Mouse (Mus musculus): ENCODE results near the gene St6galnac1. TPM values are rescaled to one million over a fixed set of nuclear protein-coding genes. Genes with fewer than 3 reads are reported as not detected.
"Not testable (repeated sequence)": the region's sequence is repeated elsewhere in the genome, so short reads cannot be mapped to it uniquely, and the experiment has no call there.

St6galnac1 gene
- not detected in 2 replicates for polyA plus RNA-seq (2015; fragmentation: Nextera tagmentation; extraction: Ambion mirVana)

GRCm38 (mm10) chr11:116775407-116775806, at the start of gene St6galnac1:
St6galnac1 (minus strand) TSS chr11:116775507.
- no peak within 1 kb of the TSS for H3K4me3 ChIP-seq (replicated peaks)
- 86% methylated on average over 7 of the region's 7 CpGs for WGBS
- ATAC-seq = no peak

DNA sequence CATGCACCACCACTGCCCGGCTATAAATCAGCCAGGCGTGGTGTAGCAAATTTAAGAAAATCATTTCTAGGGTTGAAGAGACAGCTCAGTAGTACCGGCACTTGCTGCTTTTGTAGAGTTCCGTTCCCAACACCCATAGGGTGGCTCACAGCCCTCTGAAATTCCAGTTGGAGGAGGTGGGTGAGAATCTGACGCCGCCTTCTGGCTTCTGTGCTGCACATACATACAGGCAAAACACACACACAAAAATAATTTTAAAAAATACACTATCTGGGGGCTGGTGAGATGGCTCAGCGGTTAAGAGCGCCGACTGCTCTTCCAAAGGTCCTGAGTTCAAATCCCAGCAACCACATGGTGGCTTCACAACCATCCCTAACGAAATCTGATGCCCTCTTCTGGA, 48.6 kb upstream of the St6galnac1 start:
- not testable (repeated sequence) for H3K36me3 ChIP-seq; H3K27me3 ChIP-seq; H3K9ac ChIP-seq (replicated peaks); H3K4me2 ChIP-seq (replicated peaks); H3K4me3 ChIP-seq (replicated peaks); ATAC-seq; H3K9me3 ChIP-seq; H3K27ac ChIP-seq
- peaks cover 56% of the 10 kb centered on the region for H3K4me1 ChIP-seq (replicated peaks)
- 98% methylated on average over 10 of the region's 10 CpGs for WGBS

More at GRCm38 (mm10) chr11:116775407-116775806, at the start of gene St6galnac1:
- Histone ChIP-seq H3K9me3 (no peaks in the 10 kb centered on the region), H3K27ac (no peak within 1 kb of the TSS), H3K36me3 (no peaks in the 10 kb centered on the region), H3K4me2 (replicated peaks) (no peak within 1 kb of the TSS), H3K4me1 (replicated peaks) (no peaks in the 10 kb centered on the region), H3K9ac (replicated peaks) (no peak within 1 kb of the TSS), H3K27me3 (no peaks in the 10 kb centered on the region)

DNA sequence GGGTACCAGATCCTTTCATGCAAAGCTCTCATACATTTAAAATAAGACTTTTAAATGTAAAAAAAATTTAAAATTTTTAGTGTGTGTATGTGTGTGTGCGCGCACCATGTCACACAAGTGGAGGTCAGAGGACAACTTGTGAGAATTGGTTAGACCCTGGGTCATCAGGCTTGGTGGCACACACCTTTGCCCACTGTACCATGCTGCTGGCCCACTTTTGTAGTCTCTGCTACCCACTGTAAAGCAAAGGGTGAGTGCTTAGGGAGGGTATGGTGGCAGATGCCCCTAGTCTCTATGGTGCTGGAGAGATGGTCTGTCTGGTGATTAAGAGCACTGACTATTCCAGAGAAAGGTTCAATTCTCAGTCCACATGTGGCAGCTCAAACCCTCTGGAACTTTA, 47.9 kb upstream of the St6galnac1 start:
- H3K36me3 ChIP-seq = no peaks in the 10 kb centered on the region
- no peak for ATAC-seq
- no peaks in the 10 kb centered on the region for H3K9me3 ChIP-seq
- H3K27me3 ChIP-seq = no peaks in the 10 kb centered on the region
- H3K4me3 ChIP-seq (replicated peaks) = no peak overlapping the region
- no peak overlapping the region for H3K4me2 ChIP-seq (replicated peaks)
- WGBS = 100% methylated on average over 2 of the region's 2 CpGs
- H3K9ac ChIP-seq (replicated peaks) = no peak overlapping the region
- H3K4me1 ChIP-seq (replicated peaks) = peaks cover 54% of the 10 kb centered on the region
- H3K27ac ChIP-seq = no peak overlapping the region

- H3K4me1 ChIP-seq (replicated peaks) = peaks cover 49% of the 10 kb centered on the region
- WGBS = 88% methylated on average over 10 of the region's 10 CpGs
- no peak overlapping the region for H3K27ac ChIP-seq
Observed at GRCm38 (mm10) chr11:116822626-116823025, 47.3 kb upstream of the St6galnac1 start.

GRCm38 (mm10) chr11:116822215-116822614, 46.9 kb upstream of the St6galnac1 start:
- WGBS = 54% methylated on average over 10 of the region's 10 CpGs
- Histone ChIP-seq H3K4me3 (replicated peaks) (no peak overlapping the region), H3K4me2 (replicated peaks) (no peak overlapping the region), H3K9ac (replicated peaks) (no peak overlapping the region), H3K36me3 (no peaks in the 10 kb centered on the region), H3K4me1 (replicated peaks) (peaks cover 45% of the 10 kb centered on the region), H3K27me3 (no peaks in the 10 kb centered on the region), H3K27ac (no peak overlapping the region), H3K9me3 (no peaks in the 10 kb centered on the region)
- ATAC-seq = no peak

More at GRCm38 (mm10) chr11:116822626-116823025, 47.3 kb upstream of the St6galnac1 start:
- no peak for ATAC-seq
- no peaks in the 10 kb centered on the region for H3K27me3 ChIP-seq
- H3K36me3 ChIP-seq = no peaks in the 10 kb centered on the region
- H3K9ac ChIP-seq (replicated peaks) = no peak overlapping the region
- no peak overlapping the region for H3K4me3 ChIP-seq (replicated peaks)
- H3K9me3 ChIP-seq = no peaks in the 10 kb centered on the region
- H3K4me2 ChIP-seq (replicated peaks) = no peak overlapping the region

DNA sequence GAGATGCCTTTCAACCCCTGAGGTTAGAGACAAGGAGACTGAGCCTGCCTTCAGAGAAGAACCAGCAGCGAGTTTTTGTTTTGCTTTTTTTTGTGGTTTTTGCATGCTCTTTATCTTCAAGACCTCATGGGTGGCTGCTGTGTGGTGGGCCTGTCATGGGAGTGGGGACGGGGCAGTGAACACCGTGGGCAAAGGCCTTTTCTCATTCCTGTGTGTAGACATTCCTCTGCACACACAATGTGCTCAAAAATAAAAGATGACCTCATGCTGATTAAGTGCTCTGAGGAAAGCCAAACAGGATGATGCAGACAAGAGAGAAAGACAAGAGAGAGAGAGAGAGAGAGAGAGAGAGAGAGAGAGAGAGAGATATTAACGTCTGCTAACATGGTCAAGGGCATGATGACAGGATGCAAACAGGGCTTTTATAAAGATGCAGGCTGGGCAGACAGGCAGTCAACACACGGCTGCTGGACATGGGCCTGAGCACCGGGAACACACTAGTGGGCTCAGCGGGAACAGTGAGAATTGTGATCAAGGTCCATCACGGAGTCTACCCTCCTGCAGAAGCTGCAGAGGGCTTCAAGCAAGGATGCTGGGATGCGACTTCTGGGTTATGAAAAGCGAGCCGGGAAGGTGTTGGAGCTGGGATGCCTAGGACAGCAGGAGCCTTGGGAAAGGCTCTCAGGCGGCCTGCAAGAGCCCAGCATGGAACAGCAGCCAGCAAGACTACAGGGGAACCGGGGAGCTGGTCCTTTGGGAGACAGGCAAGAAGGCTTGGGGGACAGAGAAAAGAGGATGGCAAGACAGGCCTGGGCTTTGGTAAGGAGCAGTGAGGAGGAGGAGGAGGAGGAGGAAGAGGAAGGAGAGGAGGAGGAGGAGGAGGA, 46.0 kb upstream of the St6galnac1 start:
- Histone ChIP-seq H3K36me3 (no peaks in the 10 kb centered on the region), H3K4me3 (replicated peaks) (no peak overlapping the region), H3K4me2 (replicated peaks) (no peak overlapping the region), H3K27ac (no peak overlapping the region), H3K27me3 (no peaks in the 10 kb centered on the region), H3K9me3 (no peaks in the 10 kb centered on the region), H3K4me1 (replicated peaks) (peaks cover 36% of the 10 kb centered on the region), H3K9ac (replicated peaks) (no peak overlapping the region)
- ATAC-seq = no peak
- 48% methylated on average over 13 of the region's 13 CpGs for WGBS

DNA sequence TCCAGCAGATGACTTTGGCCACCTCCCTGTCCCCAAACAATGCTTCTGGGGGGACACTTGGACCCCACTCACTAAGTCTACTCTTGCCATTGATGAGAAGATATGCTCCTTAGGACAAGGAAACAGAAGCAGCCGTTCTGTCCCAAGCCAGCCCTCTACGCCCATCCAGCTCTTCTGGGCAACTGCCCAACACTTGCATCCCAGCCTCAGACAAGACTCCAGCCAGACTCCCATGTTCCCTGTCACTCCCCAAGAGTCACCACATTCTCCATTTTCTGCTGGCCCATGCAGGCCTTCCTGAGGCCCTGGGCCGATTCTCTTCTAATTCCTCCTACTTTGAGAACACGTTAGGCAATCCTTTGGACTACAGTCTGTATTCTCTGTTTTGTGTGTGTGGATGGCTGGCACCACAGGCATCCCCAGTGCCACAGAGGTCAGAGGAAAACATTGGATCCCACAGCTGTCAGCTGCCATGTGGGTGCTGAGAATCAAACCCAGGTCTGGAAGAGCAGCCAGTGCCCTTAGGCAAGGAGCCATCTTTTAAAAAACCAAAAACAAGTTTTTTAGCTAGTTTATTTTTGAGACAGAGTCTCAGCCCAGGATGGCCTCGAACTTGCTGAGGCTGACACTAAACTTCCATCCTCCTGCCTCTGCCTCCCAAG, 44.8 kb upstream of the St6galnac1 start:
- WGBS = 96% methylated on average over 5 of the region's 5 CpGs
- Histone ChIP-seq H3K9ac (replicated peaks) (no peak overlapping the region), H3K4me2 (replicated peaks) (no peak overlapping the region), H3K4me1 (replicated peaks) (peaks cover 34% of the 10 kb centered on the region), H3K36me3 (no peaks in the 10 kb centered on the region), H3K4me3 (replicated peaks) (no peak overlapping the region), H3K27ac (no peak overlapping the region), H3K27me3 (no peaks in the 10 kb centered on the region), H3K9me3 (no peaks in the 10 kb centered on the region)
- no peak for ATAC-seq

- no peak overlapping the region for H3K4me3 ChIP-seq (replicated peaks)
- no peak overlapping the region for H3K9ac ChIP-seq (replicated peaks)
- no peaks in the 10 kb centered on the region for H3K27me3 ChIP-seq
- H3K9me3 ChIP-seq = no peaks in the 10 kb centered on the region
- 78% methylated on average over 8 of the region's 8 CpGs for whole genome bisulfite sequencing
- H3K27ac ChIP-seq = no peak overlapping the region
- H3K4me2 ChIP-seq (replicated peaks) = no peak overlapping the region
- peaks cover 44% of the 10 kb centered on the region for H3K4me1 ChIP-seq (replicated peaks)
- ATAC-seq = no peak
- H3K36me3 ChIP-seq = no peaks in the 10 kb centered on the region
Observed at GRCm38 (mm10) chr11:116818722-116819121, 43.4 kb upstream of the St6galnac1 start.

DNA sequence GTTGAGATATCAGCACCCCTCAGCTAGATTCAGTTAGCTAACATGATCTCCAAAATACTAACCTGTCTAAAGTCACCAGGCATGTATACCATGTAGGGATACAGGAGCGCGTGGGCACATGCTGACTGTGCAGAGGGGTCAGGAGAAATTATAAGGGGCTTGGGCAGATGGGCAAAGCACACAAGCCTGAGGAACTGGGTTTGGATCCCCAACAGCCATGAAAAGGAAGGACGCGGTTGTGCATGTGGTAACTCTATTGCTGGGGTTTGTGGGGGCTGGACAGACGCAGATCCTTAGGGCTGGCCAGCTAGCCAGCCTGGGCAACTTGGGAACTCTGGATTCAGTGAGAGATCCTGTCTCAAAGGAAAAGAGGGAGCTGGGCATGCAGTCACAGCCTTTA, 42.3 kb upstream of the St6galnac1 start:
- no peak for ATAC-seq

GRCm38 (mm10) chr11:116816769-116817168, 41.5 kb upstream of the St6galnac1 start:
- Histone ChIP-seq H3K4me2 (replicated peaks) (no peak overlapping the region), H3K27me3 (no peaks in the 10 kb centered on the region), H3K4me3 (replicated peaks) (no peak overlapping the region), H3K9ac (replicated peaks) (no peak overlapping the region), H3K4me1 (replicated peaks) (peaks cover 55% of the 10 kb centered on the region), H3K36me3 (no peaks in the 10 kb centered on the region), H3K9me3 (no peaks in the 10 kb centered on the region), H3K27ac (no peak overlapping the region)
- WGBS = 85% methylated on average over 5 of the region's 5 CpGs
- no peak for ATAC-seq

More for the DNA sequence above, 42.3 kb upstream of the St6galnac1 start:
- H3K27ac ChIP-seq = no peak overlapping the region
- H3K4me2 ChIP-seq (replicated peaks) = no peak overlapping the region
- H3K4me1 ChIP-seq (replicated peaks) = peaks cover 55% of the 10 kb centered on the region
- no peaks in the 10 kb centered on the region for H3K9me3 ChIP-seq
- no peaks in the 10 kb centered on the region for H3K27me3 ChIP-seq
- 91% methylated on average over 5 of the region's 5 CpGs for WGBS
- H3K36me3 ChIP-seq = no peaks in the 10 kb centered on the region
- H3K4me3 ChIP-seq (replicated peaks) = no peak overlapping the region
- H3K9ac ChIP-seq (replicated peaks) = no peak overlapping the region

- Histone ChIP-seq H3K4me1 (replicated peaks) (peaks cover 56% of the 10 kb centered on the region), H3K27ac (peak overlapping the region; percentile 98), H3K27me3 (no peaks in the 10 kb centered on the region), H3K4me2 (replicated peaks) (peak overlapping the region; percentile 56), H3K9me3 (no peaks in the 10 kb centered on the region), H3K9ac (replicated peaks) (peak overlapping the region; percentile 50), H3K4me3 (replicated peaks) (no peak overlapping the region), H3K36me3 (no peaks in the 10 kb centered on the region)
- no peak for ATAC-seq
- WGBS = 17% methylated on average over 7 of the region's 7 CpGs
Observed at GRCm38 (mm10) chr11:116814884-116815415, 39.6 kb upstream of the St6galnac1 start.
